Mouse (Mus musculus): ENCODE results near the gene Ywhae.

- TF ChIP-seq CTCF (IDR thresholded peaks at IDR 0.05; ENCODE audit: low read depth, low read length) = no peak
- TF ChIP-seq GATA2 (IDR thresholded peaks at IDR 0.05; ENCODE audit: borderline replicate concordance, low read depth, low read length) = no peak
- TF ChIP-seq POLR2AphosphoS5 (IDR thresholded peaks at IDR 0.05; ENCODE audit: insufficient replicate concordance, low read depth, low read length) = no peak
Observed at GRCm38 (mm10) chr11:75715556-75715955, 17.1 kb upstream of the Ywhae start.

Data from G1E (cell line).